ENCODE assay signal across 10 mouse cellular contexts in the genomic region with DNA sequence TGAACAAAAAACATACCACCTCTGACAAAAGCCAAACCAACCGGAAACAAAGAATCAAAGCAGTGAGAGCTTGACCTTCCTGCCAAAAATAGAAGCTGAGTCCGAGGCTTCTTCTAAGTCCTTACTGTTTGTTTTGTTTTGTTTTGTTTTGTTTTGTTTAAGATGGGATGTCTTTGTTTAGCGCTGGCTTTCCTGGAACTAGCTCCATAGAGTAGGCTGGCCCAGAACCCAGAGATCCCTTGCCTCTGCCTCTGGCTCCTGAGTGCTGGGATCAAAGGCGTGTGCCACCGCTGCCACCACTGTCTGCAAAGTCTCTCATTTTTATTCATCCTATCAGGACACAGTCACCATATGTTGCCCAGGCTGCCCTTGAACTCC. TPM values are rescaled to one million over a fixed set of nuclear protein-coding genes. Genes with fewer than 3 reads are reported as not detected.
DNase-seq lines count a peak whose midpoint lies in the region; ATAC-seq and TF ChIP-seq lines count a peak whose summit lies in the region.
"Had no signal": no experiment of that assay in that cellular context is flagged by ENCODE, and none has a peak within 500 bp of the region (broad histone marks: within the 10 kb centered on the region; RNA-seq: fewer than 3 reads in every experiment).

No protein-coding gene starts in this region.

- H3K36me3 ChIP-seq in heart, embryonic 11.5 days (ENCODE audit: control insufficient read depth, insufficient read depth, low read length), result no peaks in the 10 kb centered on the region
- no peaks in the 10 kb centered on the region for H3K36me3 ChIP-seq in liver, embryonic 15.5 days (replicated peaks)

- intact Hi-C loops in heart, postnatal 14 days (cut with DNase I), result no loop called here

- 0 out of 2 replicates have a peak overlapping the region, but pooled peaks have one; percentile 90 for H3K27ac ChIP-seq in heart, embryonic 11.5 days (ENCODE audit: low read depth, low read length)
- peak overlapping the region; percentile 98 for H3K27ac ChIP-seq in layer of hippocampus, adult 2 months
- peak overlapping the region; percentile 85 for H3K27ac ChIP-seq in bone marrow, adult 2 months (ENCODE audit: control insufficient read depth, insufficient read depth, low read depth, low read length, poor library complexity)
- H3K27ac ChIP-seq in liver, embryonic 15.5 days (replicated peaks), result peak overlapping the region; percentile 64

- no peaks in the 10 kb centered on the region for H3K9me3 ChIP-seq in heart, embryonic 11.5 days (replicated peaks; ENCODE audit: control insufficient read depth, low read length)
- H3K9me3 ChIP-seq in liver, embryonic 15.5 days (replicated peaks), result no peaks in the 10 kb centered on the region

- TF ChIP-seq POLR2A in bone marrow, adult 2 months (IDR thresholded peaks at IDR 0.05; ENCODE audit: borderline replicate concordance, control insufficient read depth, low read depth, low read length), result no peak

- 58% methylated on average over 5 of the region's 5 CpGs for WGBS in heart, embryonic 11.5 days (ENCODE audit: insufficient replicate concordance)
- WGBS in bone marrow, adult 2 months, result 52% methylated on average over 5 of the region's 5 CpGs
- WGBS in liver, embryonic 15.5 days (ENCODE audit: insufficient replicate concordance), result 61% methylated on average over 5 of the region's 5 CpGs

- H3K4me3 ChIP-seq in heart, embryonic 11.5 days (ENCODE audit: low read depth, low read length), result no peak overlapping the region
- no peak overlapping the region for H3K4me3 ChIP-seq in layer of hippocampus, adult 2 months
- no peak overlapping the region for H3K4me3 ChIP-seq in bone marrow, adult 2 months (replicated peaks; ENCODE audit: control insufficient read depth, low read depth, low read length)
- H3K4me3 ChIP-seq in liver, embryonic 15.5 days (replicated peaks), result no peak overlapping the region

- no peaks in the 10 kb centered on the region for H3K27me3 ChIP-seq in heart, embryonic 11.5 days (ENCODE audit: control insufficient read depth, insufficient read depth, low read length)
- peaks cover 11% of the 10 kb centered on the region; the same call in 1 of the 2 replicates for H3K27me3 ChIP-seq in liver, embryonic 15.5 days
- H3K27me3 ChIP-seq: Patski had no signal

- H3K4me1 ChIP-seq in heart, embryonic 11.5 days (ENCODE audit: control insufficient read depth, insufficient read depth, low read length), result peaks cover 41% of the 10 kb centered on the region
- peaks cover 7% of the 10 kb centered on the region for H3K4me1 ChIP-seq in bone marrow, adult 2 months (ENCODE audit: control insufficient read depth, insufficient read depth, low read length)
- H3K4me1 ChIP-seq in liver, embryonic 15.5 days (replicated peaks), result peaks cover 56% of the 10 kb centered on the region

- H3K9ac ChIP-seq in heart, embryonic 11.5 days (ENCODE audit: low read depth, low read length), result no peak overlapping the region
- H3K9ac ChIP-seq in liver, embryonic 15.5 days, result no peak overlapping the region

- H3K4me2 ChIP-seq in heart, embryonic 11.5 days, result no peak overlapping the region
- H3K4me2 ChIP-seq in liver, embryonic 15.5 days, result no peak overlapping the region

- no peak for DNase-seq in heart, postnatal 14 days
- DNase-seq in layer of hippocampus, adult 2 months (ENCODE audit: low spot score in 2 of 2), result no peak
- no peak for DNase-seq in layer of hippocampus, adult 11-12 months (ENCODE audit: low spot score)
- no peak for DNase-seq in retina, embryonic 14.5 days (ENCODE audit: low spot score)
- no peak for DNase-seq in right cerebral cortex, postnatal 14 days

- TF ChIP-seq CTCF in layer of hippocampus, adult 2 months (conservative IDR thresholded peaks at IDR 0.05), result no peak
- no peak for TF ChIP-seq CTCF in bone marrow, adult 2 months (IDR thresholded peaks at IDR 0.05; ENCODE audit: control insufficient read depth, insufficient read depth, low read length)

- no peak for ATAC-seq in heart, embryonic 11.5 days (replicated peaks; ENCODE audit: insufficient number of reproducible peaks, low FRiP score, low TSS enrichment)
- no peak for ATAC-seq in liver, embryonic 15.5 days (ENCODE audit: insufficient read depth)
- ATAC-seq: hindbrain, embryonic 16.5 days; Patski had no signal

RNA-seq across cellular contexts. Expression of a gene that starts 1.0 kb away (rescaled TPM):
- 4.2 and 4.8 TPM in 2 replicates for polyA plus RNA-seq in heart, embryonic 11.5 days (2014; fragmentation: Nextera tagmentation; extraction: Ambion mirVana)
- 10 to 100 TPM; 15.5 to 19.6 TPM for total RNA-seq in heart, postnatal 14 days (2021)
- 10 to 100 TPM; 60.2 to 64.7 TPM for total RNA-seq in layer of hippocampus, adult 2 months (2021)
- 10.2 and 10.8 TPM in 2 replicates for polyA plus RNA-seq in bone marrow, adult 2 months (2011; ENCODE audit: insufficient read depth, insufficient read length, low replicate concordance, missing spikeins)
- 7.8 and 8.4 TPM in 2 replicates for polyA plus RNA-seq in liver, embryonic 15.5 days (2015; fragmentation: Nextera tagmentation; extraction: Ambion mirVana)

RNA-seq across cellular contexts. Expression of a gene that starts 15.3 kb away (rescaled TPM):
- 5.6 and 6.6 TPM in 2 replicates for polyA plus RNA-seq in heart, embryonic 11.5 days (2014; fragmentation: Nextera tagmentation; extraction: Ambion mirVana)
- total RNA-seq in heart, postnatal 14 days (2021), result under 1 TPM in 1 of 2 experiments, not detected in 1; 0.68 TPM
- under 1 TPM; 0.56 to 0.67 TPM for total RNA-seq in layer of hippocampus, adult 2 months (2021)
- 9.5 and 13.9 TPM in 2 replicates for polyA plus RNA-seq in bone marrow, adult 2 months (2011; ENCODE audit: insufficient read depth, insufficient read length, low replicate concordance, missing spikeins)
- 14.0 and 18.9 TPM in 2 replicates for polyA plus RNA-seq in liver, embryonic 15.5 days (2015; fragmentation: Nextera tagmentation; extraction: Ambion mirVana)

RNA-seq across cellular contexts. Expression of a gene that starts 27.4 kb away (rescaled TPM):
- 962 and 991 TPM in 2 replicates for polyA plus RNA-seq in heart, embryonic 11.5 days (2014; fragmentation: Nextera tagmentation; extraction: Ambion mirVana)
- 10 to 100 TPM; 50.0 to 79.2 TPM for total RNA-seq in heart, postnatal 14 days (2021)
- 100 to 1,000 TPM; 362 to 369 TPM for total RNA-seq in layer of hippocampus, adult 2 months (2021)
- polyA plus RNA-seq in bone marrow, adult 2 months (2011; ENCODE audit: insufficient read depth, insufficient read length, low replicate concordance, missing spikeins), result 297 and 423 TPM in 2 replicates
- 398 and 432 TPM in 2 replicates for polyA plus RNA-seq in liver, embryonic 15.5 days (2015; fragmentation: Nextera tagmentation; extraction: Ambion mirVana)

RNA-seq across cellular contexts. Expression of a gene that starts 39.7 kb away (rescaled TPM):
- polyA plus RNA-seq in heart, embryonic 11.5 days (2014; fragmentation: Nextera tagmentation; extraction: Ambion mirVana), result 167 and 177 TPM in 2 replicates
- total RNA-seq in heart, postnatal 14 days (2021), result 100 to 1,000 TPM; 162 to 167 TPM
- 10 to 100 TPM; 69.3 to 72.5 TPM for total RNA-seq in layer of hippocampus, adult 2 months (2021)
- polyA plus RNA-seq in bone marrow, adult 2 months (2011; ENCODE audit: insufficient read depth, insufficient read length, low replicate concordance, missing spikeins), result 35.3 and 57.2 TPM in 2 replicates
- 39.6 and 40.3 TPM in 2 replicates for polyA plus RNA-seq in liver, embryonic 15.5 days (2015; fragmentation: Nextera tagmentation; extraction: Ambion mirVana)

RNA-seq across cellular contexts. Expression of a gene that starts 56.4 kb away (rescaled TPM):
- polyA plus RNA-seq in heart, embryonic 11.5 days (2014; fragmentation: Nextera tagmentation; extraction: Ambion mirVana), result 22.4 and 25.3 TPM in 2 replicates
- total RNA-seq in heart, postnatal 14 days (2021), result 10 to 100 TPM; 26.1 to 27.9 TPM
- 10 to 100 TPM; 17.3 to 19.7 TPM for total RNA-seq in layer of hippocampus, adult 2 months (2021)
- 7.1 and 8.4 TPM in 2 replicates for polyA plus RNA-seq in bone marrow, adult 2 months (2011; ENCODE audit: insufficient read depth, insufficient read length, low replicate concordance, missing spikeins)
- polyA plus RNA-seq in liver, embryonic 15.5 days (2015; fragmentation: Nextera tagmentation; extraction: Ambion mirVana), result 4.1 and 6.6 TPM in 2 replicates
